Mouse (Mus musculus): ENCODE results near the gene Adgrb3.
"Not testable (repeated sequence)": the region's sequence is repeated elsewhere in the genome, so short reads cannot be mapped to it uniquely, and the experiment has no call there.

The Adgrb3 gene

GRCm38 (mm10) chr1:25744736-25745135 lies 84.8 kb downstream of the Adgrb3 start:
- DNase-seq (ENCODE audit: low read depth) = no peak

GRCm38 (mm10) chr1:25729844-25730243 lies 99.7 kb downstream of the Adgrb3 start:
- DNase-seq (ENCODE audit: low read depth) = no peak

DNA sequence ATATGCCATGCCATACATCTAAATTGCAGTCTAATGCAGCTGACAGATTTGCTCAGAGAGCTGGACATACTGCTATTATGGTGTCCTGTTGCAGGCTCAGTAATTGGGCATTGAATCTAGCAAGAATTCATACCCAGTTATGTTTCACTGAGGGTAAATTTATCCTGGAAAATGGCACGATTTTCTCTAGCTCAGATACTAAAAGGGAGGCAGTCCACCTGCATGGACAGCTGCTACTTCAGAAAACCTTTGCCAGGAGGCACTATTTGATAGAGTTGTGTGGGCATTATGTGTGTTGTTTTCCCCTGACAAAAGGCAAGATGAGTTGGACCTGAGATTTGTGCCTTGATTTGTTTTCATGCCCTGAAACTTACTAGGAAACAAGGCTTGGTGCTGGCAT lies 118.0 kb downstream of the Adgrb3 start:
- DNase-seq (ENCODE audit: low read depth) = no peak

GRCm38 (mm10) chr1:25706299-25706698 lies 123.2 kb downstream of the Adgrb3 start:
- no peak for DNase-seq (ENCODE audit: low read depth)

GRCm38 (mm10) chr1:25698702-25699250 lies 130.7 kb downstream of the Adgrb3 start:
- DNase-seq (ENCODE audit: low read depth) = no peak

DNA sequence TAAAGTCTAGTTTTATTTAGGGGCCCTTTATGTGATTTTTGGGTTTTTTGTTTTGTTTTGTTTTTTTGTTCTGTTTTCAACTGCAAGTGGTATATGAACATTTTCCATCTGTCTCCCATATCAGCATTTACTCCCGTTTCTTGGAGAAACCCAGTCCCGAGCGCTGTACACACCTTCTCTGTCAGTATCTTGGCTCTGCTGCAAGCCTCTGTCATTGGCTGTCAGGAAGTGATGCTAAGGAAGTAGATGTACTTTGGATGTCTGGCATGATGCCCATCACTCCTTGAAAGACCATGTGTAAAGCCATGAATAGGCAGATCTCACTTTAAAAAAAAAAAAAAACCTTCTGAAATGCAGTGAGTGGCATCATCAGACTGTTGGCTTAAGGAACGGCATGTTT lies 132.3 kb downstream of the Adgrb3 start:
- DNase-seq (ENCODE audit: low read depth) = no peak

DNA sequence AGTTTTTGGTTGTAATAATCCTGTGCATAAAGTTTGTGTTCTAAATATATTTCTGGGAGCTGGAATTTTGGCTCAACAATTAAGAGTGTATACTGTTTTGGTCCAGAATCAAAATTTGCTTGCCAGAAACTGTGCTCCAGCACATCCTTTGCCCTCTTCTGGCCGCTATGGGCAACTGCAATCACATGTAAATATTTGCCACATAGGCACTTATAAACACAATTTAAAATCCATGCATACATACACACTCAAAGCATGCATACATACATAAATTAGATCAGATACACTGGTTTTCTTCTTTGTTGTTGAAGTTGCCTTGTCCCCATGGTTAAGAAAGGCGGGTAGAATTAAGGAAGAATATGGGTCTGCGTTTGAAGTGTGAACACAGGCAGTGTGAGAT lies 132.7 kb downstream of the Adgrb3 start:
- peak; percentile 11 for DNase-seq (ENCODE audit: low read depth)

GRCm38 (mm10) chr1:25682118-25682517 lies 147.4 kb downstream of the Adgrb3 start:
- DNase-seq (ENCODE audit: low read depth) = no peak

DNA sequence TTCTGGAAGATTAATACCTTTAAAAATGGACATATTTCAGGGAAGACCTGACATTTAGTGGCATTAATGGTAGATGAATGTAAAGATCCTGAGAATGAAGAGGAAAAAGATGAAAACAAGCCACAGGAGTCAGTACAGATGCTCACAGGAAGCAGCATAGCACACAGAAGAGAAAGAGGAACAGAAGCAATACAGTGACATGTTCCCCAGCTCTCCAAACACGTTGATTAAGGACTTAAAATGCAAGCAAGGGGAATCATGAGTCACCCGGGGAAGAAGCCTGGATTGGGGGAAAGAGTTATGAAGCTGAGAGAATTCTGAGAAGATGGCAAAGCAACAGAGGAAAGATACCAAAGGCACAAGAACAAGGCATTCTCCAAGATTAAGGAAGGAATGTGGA lies 149.9 kb downstream of the Adgrb3 start:
- no peak for DNase-seq (ENCODE audit: low read depth)

DNA sequence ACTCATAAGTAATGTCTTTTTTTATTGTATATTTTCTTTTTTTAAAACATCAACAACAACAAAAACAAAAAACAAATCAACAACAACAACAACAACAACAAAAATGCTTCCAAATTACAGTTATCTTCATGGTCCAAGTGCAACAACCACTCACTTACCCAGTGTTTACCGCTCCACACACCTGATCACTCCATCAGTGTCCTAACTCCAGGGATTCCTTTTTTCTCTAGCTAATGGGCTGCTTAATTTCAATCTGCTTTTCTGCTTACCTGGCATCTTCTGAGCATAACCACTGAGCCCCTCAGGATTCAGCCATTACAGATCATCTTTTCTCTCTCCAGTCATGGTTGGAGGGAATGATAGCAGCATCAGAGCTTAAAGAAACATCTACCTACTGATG lies 176.8 kb downstream of the Adgrb3 start:
- no peak for DNase-seq (ENCODE audit: low read depth)

GRCm38 (mm10) chr1:25644256-25644655 lies 185.3 kb downstream of the Adgrb3 start:
- DNase-seq (ENCODE audit: low read depth) = no peak

DNA sequence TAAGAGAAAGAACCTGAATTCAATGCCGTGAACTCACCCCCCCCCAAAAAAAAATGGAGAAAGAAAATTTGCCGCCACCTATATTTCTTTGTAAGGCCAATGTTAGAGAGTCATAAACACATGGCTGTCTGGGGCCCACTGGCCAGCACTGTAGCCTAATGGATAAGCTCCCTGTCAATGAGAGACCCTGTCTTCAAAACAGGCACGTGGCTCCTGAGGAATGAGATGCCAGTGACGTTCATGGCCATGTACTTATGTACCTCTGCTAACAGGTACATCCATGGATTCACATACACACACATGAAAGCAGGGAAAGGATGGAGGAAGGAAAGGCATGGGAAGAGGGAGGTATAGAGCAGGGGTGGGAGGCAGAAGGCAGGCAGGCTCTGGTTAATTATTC lies 208.0 kb downstream of the Adgrb3 start:
- no peak for DNase-seq (ENCODE audit: low read depth)

- peak; percentile 26 for DNase-seq (ENCODE audit: low read depth)
Measured at GRCm38 (mm10) chr1:25616954-25617353, 212.6 kb downstream of the Adgrb3 start.

DNA sequence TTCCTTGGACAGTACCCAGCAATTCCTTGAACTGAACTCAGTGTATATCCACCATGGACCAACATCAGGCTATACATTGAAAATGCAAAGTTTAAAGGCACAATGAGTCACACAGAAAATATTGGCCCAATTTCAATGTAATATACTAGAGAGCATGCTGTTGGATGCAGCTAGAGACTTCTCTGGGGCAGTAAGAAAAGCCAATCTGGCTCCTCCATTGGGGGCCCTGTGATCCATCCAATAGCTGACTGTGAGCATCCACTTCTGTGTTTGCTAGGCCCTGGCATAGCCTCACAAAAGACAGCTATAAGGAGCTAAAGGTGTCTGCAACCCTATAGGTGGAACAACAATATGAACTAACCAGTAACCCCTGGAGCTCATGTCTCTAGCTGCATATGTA lies 218.7 kb downstream of the Adgrb3 start:
- DNase-seq (ENCODE audit: low read depth) = not testable (repeated sequence)

GRCm38 (mm10) chr1:25598941-25599340 lies 230.6 kb downstream of the Adgrb3 start:
- DNase-seq (ENCODE audit: low read depth) = no peak

GRCm38 (mm10) chr1:25588568-25589118 lies 240.9 kb downstream of the Adgrb3 start:
- no peak for DNase-seq (ENCODE audit: low read depth)

- no peak for DNase-seq (ENCODE audit: low read depth)
Measured at GRCm38 (mm10) chr1:25581698-25582097, 247.8 kb downstream of the Adgrb3 start.

DNA sequence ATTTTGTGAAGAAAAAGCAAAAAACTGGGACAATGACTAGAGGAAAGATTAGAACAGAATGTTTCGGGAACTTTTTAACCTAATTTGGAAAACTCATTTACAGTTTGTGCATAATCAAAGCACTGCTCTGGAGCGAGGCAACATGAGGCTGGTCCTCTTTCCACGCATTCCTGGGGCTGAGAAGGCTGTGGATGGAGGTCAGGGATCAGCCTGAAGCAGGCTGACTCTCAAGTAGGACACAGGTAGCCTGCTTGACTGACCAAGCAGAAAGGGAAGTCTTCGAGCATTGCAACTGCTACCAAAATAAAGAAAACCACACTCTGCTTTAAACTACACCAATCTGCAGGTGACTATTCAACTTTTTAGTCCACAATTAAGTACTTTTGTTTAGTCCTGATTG lies 251.7 kb downstream of the Adgrb3 start:
- DNase-seq (ENCODE audit: low read depth) = no peak

- no peak for DNase-seq (ENCODE audit: low read depth)
Measured at GRCm38 (mm10) chr1:25576598-25576997, 252.9 kb downstream of the Adgrb3 start.

GRCm38 (mm10) chr1:25568096-25568495 lies 261.4 kb downstream of the Adgrb3 start:
- DNase-seq (ENCODE audit: low read depth) = no peak

GRCm38 (mm10) chr1:25546072-25546471 lies 283.4 kb downstream of the Adgrb3 start:
- no peak for DNase-seq (ENCODE audit: low read depth)

DNA sequence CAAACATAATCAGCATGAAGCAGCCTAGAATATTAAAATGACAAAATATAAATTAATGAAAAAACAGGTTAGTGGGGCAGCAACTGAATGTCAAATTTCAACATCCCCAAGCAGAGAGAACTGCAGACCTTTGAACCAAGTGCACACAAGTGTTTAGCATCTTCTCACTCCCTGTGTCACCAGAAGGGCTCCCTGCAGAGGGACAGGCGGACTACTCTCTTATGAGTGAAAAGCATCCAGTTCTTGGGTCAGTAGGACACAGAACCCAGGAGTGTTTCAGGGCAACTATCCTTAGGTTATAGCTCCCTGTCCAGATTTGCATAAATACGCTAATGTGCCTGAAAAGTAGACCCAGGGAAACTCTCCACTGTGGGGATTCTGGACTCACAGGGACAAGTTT lies 285.6 kb downstream of the Adgrb3 start:
- DNase-seq (ENCODE audit: low read depth) = no peak

- no peak for DNase-seq (ENCODE audit: low read depth)
Measured at GRCm38 (mm10) chr1:25542891-25543290, 286.6 kb downstream of the Adgrb3 start.

DNA sequence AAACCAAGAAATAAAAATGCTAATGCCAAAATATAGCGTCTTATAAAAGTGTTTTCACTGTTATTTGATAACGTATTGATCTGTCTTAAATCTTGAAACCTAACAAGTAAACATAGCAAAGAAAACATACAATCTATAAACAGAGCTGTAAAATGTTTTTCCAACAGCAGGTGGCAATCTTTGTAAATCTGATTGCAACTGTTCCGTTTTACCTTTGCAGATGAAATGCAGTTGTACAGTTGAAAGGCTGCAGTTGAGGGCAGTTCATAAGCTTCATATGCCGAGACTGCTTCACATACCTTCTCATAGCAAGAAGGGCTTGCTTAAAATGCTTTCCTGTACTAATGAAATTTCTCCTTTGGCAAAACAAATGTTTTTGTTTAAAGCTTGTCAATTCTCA lies 302.5 kb downstream of the Adgrb3 start:
- peak; percentile 8 for DNase-seq (ENCODE audit: low read depth)
